Mouse (Mus musculus): ENCODE results near the gene Ttl. TPM values are rescaled to one million over a fixed set of nuclear protein-coding genes. Genes with fewer than 3 reads are reported as not detected.

Gene Ttl
- polyA plus RNA-seq, 1 experiment from 2014 or later: 27.3 TPM

DNA sequence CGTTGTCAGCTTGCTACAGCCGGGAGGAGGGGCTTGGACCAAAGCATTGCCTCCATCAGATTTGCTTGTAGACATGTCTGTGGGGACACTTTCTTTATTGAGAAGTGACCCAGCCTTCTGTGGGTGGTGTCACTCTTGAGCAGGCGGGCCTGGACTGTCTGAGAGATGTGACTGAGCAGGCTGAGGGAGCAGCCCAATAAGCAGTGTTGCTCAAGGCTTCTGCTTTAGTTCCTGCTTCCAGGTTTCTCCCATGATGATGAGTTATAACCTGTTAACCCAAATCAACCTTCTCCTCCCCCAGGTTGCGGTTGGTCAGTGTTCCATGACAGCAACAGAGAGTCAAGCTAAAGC is 18.9 kb upstream of the Ttl start:
- Histone ChIP-seq H3K9me3 (replicated peaks; ENCODE audit: control insufficient read depth, low read length) (no peaks in the 10 kb centered on the region), H3K36me3 (ENCODE audit: control insufficient read depth, insufficient read depth, low read length) (no peaks in the 10 kb centered on the region), H3K4me1 (ENCODE audit: control insufficient read depth, insufficient read depth, low read length) (no peaks in the 10 kb centered on the region), H3K27ac (ENCODE audit: low read depth, low read length) (no peak overlapping the region), H3K4me2 (ENCODE audit: low read length) (no peak overlapping the region), H3K9ac (ENCODE audit: low read length) (no peak overlapping the region), H3K4me3 (ENCODE audit: low read depth, low read length) (no peak overlapping the region), H3K27me3 (replicated peaks; ENCODE audit: control insufficient read depth, insufficient read depth, low read length) (no peaks in the 10 kb centered on the region)
- 89% methylated on average over 4 of the region's 4 CpGs for whole genome bisulfite sequencing
- no peak for ATAC-seq
- DNase-seq (ENCODE audit: low spot score): no peak

DNA sequence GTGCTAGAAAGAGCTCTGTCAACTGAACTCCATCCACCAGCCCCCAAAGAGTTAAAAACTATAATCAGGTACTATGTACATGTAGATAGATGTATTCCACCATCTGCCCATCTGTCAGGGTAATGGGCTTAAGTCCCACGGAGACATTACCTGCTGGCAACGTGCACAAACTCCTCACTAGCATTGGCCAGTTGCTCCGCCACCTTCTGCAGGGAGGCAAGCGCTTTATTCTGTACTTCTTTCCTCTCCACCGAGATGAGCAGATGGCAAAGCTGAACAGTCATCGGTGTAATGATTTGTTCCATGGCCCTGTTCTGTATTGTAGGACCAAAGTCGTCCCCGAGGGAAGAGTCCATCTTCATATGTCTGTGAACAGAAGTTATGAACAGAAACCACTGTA is 17.9 kb upstream of the Ttl start, which contains the start of gene Vinac1:
Vinac1 (minus strand) TSS at position 362 of the 400 bp plus-strand sequence.
- Histone ChIP-seq H3K9me3 (replicated peaks; ENCODE audit: control insufficient read depth, low read length) (no peaks in the 10 kb centered on the region), H3K4me1 (ENCODE audit: control insufficient read depth, insufficient read depth, low read length) (no peaks in the 10 kb centered on the region), H3K27ac (ENCODE audit: low read depth, low read length) (no peak within 1 kb of the TSS), H3K4me3 (ENCODE audit: low read depth, low read length) (no peak within 1 kb of the TSS), H3K9ac (ENCODE audit: low read length) (no peak within 1 kb of the TSS), H3K4me2 (ENCODE audit: low read length) (no peak within 1 kb of the TSS), H3K36me3 (ENCODE audit: control insufficient read depth, insufficient read depth, low read length) (no peaks in the 10 kb centered on the region), H3K27me3 (replicated peaks; ENCODE audit: control insufficient read depth, insufficient read depth, low read length) (no peaks in the 10 kb centered on the region)
- DNase-seq (ENCODE audit: low spot score) (no peak), ATAC-seq (no peak)
- WGBS: 78% methylated on average over 8 of the region's 8 CpGs

DNA sequence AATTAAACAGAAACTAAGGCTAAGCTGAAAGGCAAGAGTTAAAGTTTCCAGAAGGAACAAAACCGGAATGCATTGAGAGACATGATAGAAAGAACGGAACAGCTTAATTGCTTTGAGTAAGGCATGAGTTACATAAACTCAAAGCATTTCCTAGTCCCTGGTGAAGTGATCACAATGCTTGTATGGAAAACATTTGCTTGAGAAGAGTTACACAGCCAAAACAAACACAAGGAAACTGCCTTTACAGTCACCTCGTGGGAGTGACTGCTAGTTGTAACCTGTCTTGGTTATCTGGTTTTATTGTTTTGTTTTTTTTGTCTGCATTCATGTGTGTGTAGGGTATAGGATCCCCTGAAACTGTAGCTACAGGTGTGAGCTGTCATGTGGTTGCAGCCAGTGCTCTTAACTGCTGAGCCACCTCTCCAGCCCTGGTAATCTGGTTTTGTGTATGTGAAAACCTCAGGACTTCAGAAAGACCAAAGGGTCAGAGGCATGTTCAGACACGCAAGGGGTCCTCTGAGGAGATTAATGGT is 13.2 kb upstream of the Ttl start:
- no peak for ATAC-seq
- no peak overlapping the region for H3K4me2 ChIP-seq (ENCODE audit: low read length)

DNA sequence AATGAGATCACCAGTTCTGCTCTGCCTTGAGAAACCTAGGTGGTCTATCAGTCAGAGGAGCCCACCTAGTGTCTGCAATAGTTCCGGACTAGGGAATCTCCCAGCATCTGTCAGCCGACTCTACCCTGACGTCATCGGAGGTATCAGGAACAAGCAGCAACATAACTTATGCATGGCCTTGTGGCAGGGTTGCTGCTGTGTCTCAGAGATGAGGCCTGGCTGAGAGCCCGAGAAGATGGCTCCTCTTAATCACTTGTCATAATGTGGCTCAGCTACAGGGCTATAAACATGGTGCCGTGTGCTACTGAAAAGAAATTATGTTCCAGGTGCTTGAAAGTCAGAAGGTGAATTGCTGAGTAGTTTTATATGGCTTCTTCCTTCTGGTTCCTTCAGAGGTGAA is 10.0 kb upstream of the Ttl start:
- no peak overlapping the region for H3K9ac ChIP-seq (ENCODE audit: low read length)
- no peaks in the 10 kb centered on the region for H3K36me3 ChIP-seq (ENCODE audit: control insufficient read depth, insufficient read depth, low read length)
- H3K27ac ChIP-seq (ENCODE audit: low read depth, low read length): no peak overlapping the region
- no peaks in the 10 kb centered on the region for H3K9me3 ChIP-seq (replicated peaks; ENCODE audit: control insufficient read depth, low read length)
- DNase-seq (ENCODE audit: low spot score): no peak
- H3K27me3 ChIP-seq (replicated peaks; ENCODE audit: control insufficient read depth, insufficient read depth, low read length): no peaks in the 10 kb centered on the region
- no peaks in the 10 kb centered on the region for H3K4me1 ChIP-seq (ENCODE audit: control insufficient read depth, insufficient read depth, low read length)
- ATAC-seq: no peak
- H3K4me2 ChIP-seq (ENCODE audit: low read length): no peak overlapping the region
- H3K4me3 ChIP-seq (ENCODE audit: low read depth, low read length): no peak overlapping the region
- 89% methylated on average over 6 of the region's 6 CpGs for WGBS

More for the DNA sequence above, 13.2 kb upstream of the Ttl start:
- H3K27me3 ChIP-seq (replicated peaks; ENCODE audit: control insufficient read depth, insufficient read depth, low read length): no peaks in the 10 kb centered on the region
- H3K4me1 ChIP-seq (ENCODE audit: control insufficient read depth, insufficient read depth, low read length): no peaks in the 10 kb centered on the region
- no peaks in the 10 kb centered on the region for H3K36me3 ChIP-seq (ENCODE audit: control insufficient read depth, insufficient read depth, low read length)
- H3K4me3 ChIP-seq (ENCODE audit: low read depth, low read length): no peak overlapping the region
- no peak for DNase-seq (ENCODE audit: low spot score)
- H3K27ac ChIP-seq (ENCODE audit: low read depth, low read length): no peak overlapping the region
- WGBS: 67% methylated on average over 4 of the region's 4 CpGs
- no peaks in the 10 kb centered on the region for H3K9me3 ChIP-seq (replicated peaks; ENCODE audit: control insufficient read depth, low read length)
- no peak overlapping the region for H3K9ac ChIP-seq (ENCODE audit: low read length)

DNA sequence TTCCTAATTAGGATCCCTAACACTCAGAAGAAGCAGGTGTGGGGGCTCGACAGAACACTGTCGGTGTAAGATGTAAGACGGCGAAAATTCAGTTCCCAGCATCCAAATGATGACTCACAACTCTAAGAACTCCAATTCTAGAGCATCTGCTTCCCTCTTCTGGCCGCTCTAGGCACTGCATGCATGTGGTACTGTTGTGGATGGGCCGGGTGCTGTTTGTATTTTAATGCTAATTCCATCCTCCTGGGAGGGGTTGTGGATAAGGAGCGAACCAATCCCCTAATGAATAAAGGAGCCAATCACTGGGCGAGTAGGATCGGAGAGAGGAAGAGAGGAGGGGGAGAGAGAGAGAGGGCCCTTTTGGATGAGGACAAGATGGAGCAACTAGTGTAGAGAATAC is 9.1 kb upstream of the Ttl start:
- WGBS: 47% methylated on average over 9 of the region's 9 CpGs
- ATAC-seq: peak; percentile 15; the same call in 1 of the 2 replicates

DNA sequence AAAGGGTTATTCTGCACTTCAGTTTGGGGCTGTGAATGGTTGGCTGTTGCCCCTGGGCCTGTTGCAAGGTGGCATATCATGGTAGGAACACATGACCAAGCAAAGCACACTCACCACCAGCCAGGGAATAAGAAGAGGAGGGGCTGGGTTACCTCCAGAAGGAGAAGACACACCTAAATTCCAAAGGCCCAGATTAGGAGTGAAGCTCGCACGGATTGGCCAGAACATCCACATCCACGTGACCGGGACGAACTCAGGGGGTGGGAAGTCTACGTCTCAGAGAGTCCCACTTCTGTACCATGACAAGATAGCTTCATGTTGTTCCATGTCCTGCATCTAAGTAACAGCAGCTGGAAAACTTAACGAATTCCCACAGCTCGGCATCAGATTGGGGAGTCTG is 8.5 kb upstream of the Ttl start:
- ATAC-seq: no peak
- WGBS: 94% methylated on average over 8 of the region's 8 CpGs

More for the DNA sequence above, 9.1 kb upstream of the Ttl start:
- H3K9me3 ChIP-seq (replicated peaks; ENCODE audit: control insufficient read depth, low read length): no peaks in the 10 kb centered on the region
- H3K9ac ChIP-seq (ENCODE audit: low read length): no peak overlapping the region
- H3K36me3 ChIP-seq (ENCODE audit: control insufficient read depth, insufficient read depth, low read length): no peaks in the 10 kb centered on the region
- H3K4me1 ChIP-seq (ENCODE audit: control insufficient read depth, insufficient read depth, low read length): no peaks in the 10 kb centered on the region
- no peaks in the 10 kb centered on the region for H3K27me3 ChIP-seq (replicated peaks; ENCODE audit: control insufficient read depth, insufficient read depth, low read length)
- DNase-seq (ENCODE audit: low spot score): peak; percentile 50
- H3K4me2 ChIP-seq (ENCODE audit: low read length): no peak overlapping the region
- H3K27ac ChIP-seq (ENCODE audit: low read depth, low read length): no peak overlapping the region
- no peak overlapping the region for H3K4me3 ChIP-seq (ENCODE audit: low read depth, low read length)

DNA sequence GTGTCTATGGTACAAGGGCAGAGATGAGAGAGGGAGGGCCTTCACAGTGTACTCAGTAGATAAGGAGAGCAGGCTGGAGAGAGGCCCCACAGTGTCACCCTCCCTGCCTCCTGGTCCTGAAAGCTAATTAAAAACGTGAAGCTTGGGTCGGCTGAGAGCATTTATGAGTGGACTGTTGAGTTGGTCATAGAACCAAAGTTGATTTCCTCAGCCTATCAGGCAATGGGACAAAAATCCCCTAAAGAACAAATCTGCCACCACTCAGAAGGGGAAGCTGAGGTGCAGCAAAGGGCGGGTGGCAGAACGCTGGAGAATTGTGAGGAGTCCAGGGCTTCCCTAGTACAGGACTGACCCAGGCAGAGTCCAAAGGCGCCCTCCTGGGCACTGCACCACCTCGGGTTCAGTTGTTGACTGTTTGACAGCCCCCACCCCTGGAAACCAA is 7.8 kb upstream of the Ttl start:
- ATAC-seq (no peak), DNase-seq (ENCODE audit: low spot score) (no peak)
- 81% methylated on average over 6 of the region's 6 CpGs for WGBS
- H3K4me3 ChIP-seq (ENCODE audit: low read depth, low read length): no peak overlapping the region
- no peak overlapping the region for H3K4me2 ChIP-seq (ENCODE audit: low read length)
- H3K36me3 ChIP-seq (ENCODE audit: control insufficient read depth, insufficient read depth, low read length): no peaks in the 10 kb centered on the region
- H3K4me1 ChIP-seq (ENCODE audit: control insufficient read depth, insufficient read depth, low read length): no peaks in the 10 kb centered on the region
- H3K27me3 ChIP-seq (replicated peaks; ENCODE audit: control insufficient read depth, insufficient read depth, low read length): no peaks in the 10 kb centered on the region
- H3K27ac ChIP-seq (ENCODE audit: low read depth, low read length): no peak overlapping the region
- H3K9ac ChIP-seq (ENCODE audit: low read length): no peak overlapping the region
- no peaks in the 10 kb centered on the region for H3K9me3 ChIP-seq (replicated peaks; ENCODE audit: control insufficient read depth, low read length)

More for the DNA sequence above, 8.5 kb upstream of the Ttl start:
- Histone ChIP-seq H3K36me3 (ENCODE audit: control insufficient read depth, insufficient read depth, low read length) (no peaks in the 10 kb centered on the region), H3K9me3 (replicated peaks; ENCODE audit: control insufficient read depth, low read length) (no peaks in the 10 kb centered on the region), H3K4me3 (ENCODE audit: low read depth, low read length) (no peak overlapping the region), H3K4me1 (ENCODE audit: control insufficient read depth, insufficient read depth, low read length) (no peaks in the 10 kb centered on the region), H3K27ac (ENCODE audit: low read depth, low read length) (no peak overlapping the region), H3K9ac (ENCODE audit: low read length) (no peak overlapping the region), H3K4me2 (ENCODE audit: low read length) (no peak overlapping the region), H3K27me3 (replicated peaks; ENCODE audit: control insufficient read depth, insufficient read depth, low read length) (no peaks in the 10 kb centered on the region)
- no peak for DNase-seq (ENCODE audit: low spot score)

DNA sequence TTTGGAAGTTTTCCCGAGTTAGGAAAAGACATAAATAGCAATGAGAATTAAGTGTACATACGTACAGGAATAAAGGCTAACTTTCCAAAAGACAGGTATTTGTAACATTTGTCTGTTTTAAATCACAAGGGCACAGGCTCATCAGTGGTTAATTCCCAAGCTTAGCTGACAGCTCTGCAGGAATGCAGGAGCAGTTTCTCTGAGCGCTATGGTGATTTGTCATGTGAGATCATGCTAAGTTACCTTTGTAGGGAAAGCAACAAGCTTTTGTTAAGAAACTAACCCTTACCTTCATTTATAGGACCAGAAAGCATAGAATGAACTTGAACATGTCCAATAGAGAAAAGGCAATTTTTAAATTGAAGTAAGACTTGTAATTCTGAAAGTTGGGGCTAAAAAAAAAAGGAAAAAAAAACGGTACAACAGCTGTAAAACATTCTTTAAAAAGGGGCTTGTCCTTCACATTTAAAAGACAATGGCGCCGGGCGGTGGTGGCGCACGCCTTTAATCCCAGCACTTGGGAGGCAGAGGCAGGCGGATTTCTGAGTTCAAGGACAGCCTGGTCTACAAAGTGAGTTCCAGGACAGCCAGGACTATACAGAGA is 4.2 kb upstream of the Ttl start:
- 79% methylated on average over 10 of the region's 10 CpGs for WGBS
- no peaks in the 10 kb centered on the region; the same call in 1 of the 2 replicates for H3K4me1 ChIP-seq (ENCODE audit: control insufficient read depth, insufficient read depth, low read length)
- H3K4me3 ChIP-seq (ENCODE audit: low read depth, low read length): no peak overlapping the region
- H3K36me3 ChIP-seq (ENCODE audit: control insufficient read depth, insufficient read depth, low read length): no peaks in the 10 kb centered on the region
- DNase-seq (ENCODE audit: low spot score): no peak
- no peak overlapping the region for H3K4me2 ChIP-seq (ENCODE audit: low read length)
- no peaks in the 10 kb centered on the region for H3K27me3 ChIP-seq (replicated peaks; ENCODE audit: control insufficient read depth, insufficient read depth, low read length)
- ATAC-seq: no peak
- no peak overlapping the region for H3K9ac ChIP-seq (ENCODE audit: low read length)
- H3K9me3 ChIP-seq (replicated peaks; ENCODE audit: control insufficient read depth, low read length): no peaks in the 10 kb centered on the region
- H3K27ac ChIP-seq (ENCODE audit: low read depth, low read length): no peak overlapping the region

DNA sequence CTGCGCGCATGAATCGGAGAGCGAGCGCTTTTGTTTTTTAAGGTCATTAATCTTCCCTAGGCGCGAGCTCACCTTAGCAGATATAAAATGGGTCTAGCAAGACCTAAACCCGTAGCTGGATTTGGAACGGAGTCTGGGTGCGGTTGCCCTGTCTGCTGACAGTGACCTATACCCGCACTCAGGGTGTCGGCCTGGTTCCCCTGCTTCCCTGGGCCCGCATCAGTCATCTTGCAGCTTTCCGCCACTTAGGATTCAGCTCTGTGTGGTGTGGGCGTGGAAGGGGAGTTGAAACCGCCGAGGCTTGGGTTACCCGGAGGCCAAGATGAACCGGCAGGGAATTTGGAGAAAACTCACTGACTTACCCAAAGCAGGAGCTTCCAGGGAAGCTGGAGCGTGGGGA is 584 bp downstream of the Ttl start:
- H3K27me3 ChIP-seq (replicated peaks; ENCODE audit: control insufficient read depth, insufficient read depth, low read length): no peaks in the 10 kb centered on the region
- H3K4me2 ChIP-seq (ENCODE audit: low read length): peak overlapping the region; percentile 72
- peak; percentile 68 for DNase-seq (ENCODE audit: low spot score)
- no peaks in the 10 kb centered on the region for H3K9me3 ChIP-seq (replicated peaks; ENCODE audit: control insufficient read depth, low read length)
- ATAC-seq: peak; percentile 77
- peaks cover 4% of the 10 kb centered on the region; the same call in 1 of the 2 replicates for H3K36me3 ChIP-seq (ENCODE audit: control insufficient read depth, insufficient read depth, low read length)
- peak overlapping the region; percentile 88 for H3K9ac ChIP-seq (ENCODE audit: low read length)
- H3K27ac ChIP-seq (ENCODE audit: low read depth, low read length): peak overlapping the region; percentile 75
- H3K4me3 ChIP-seq (ENCODE audit: low read depth, low read length): peak overlapping the region; percentile 90
- H3K4me1 ChIP-seq (ENCODE audit: control insufficient read depth, insufficient read depth, low read length): peaks cover 10% of the 10 kb centered on the region
- under 1% methylated on average over 20 of the region's 20 CpGs for WGBS
